Mouse (Mus musculus) adrenal gland, adult 10 weeks (tissue): ENCODE measurements around the gene 4931422A03Rik. TPM values are rescaled to one million over a fixed set of nuclear protein-coding genes. Genes with fewer than 3 reads are reported as not detected.

Source experiments
- polyA plus RNA-seq: library from polyadenylated mRNA; stranded (reverse); fragments of 350-450 nt; fragmentation: Illumina TruSeq; extraction: RNeasy Lipid Tissue Mini Kit (QIAGEN cat#74804); gene quantifications from one replicate; pipeline ENCODE4 v1.2.3, GENCODE M21; 2014; ENCODE audit warnings: low read depth, low replicate concordance

Gene 4931422A03Rik
- not detected for polyA plus RNA-seq

GRCm38 (mm10) chr2:104028139-104028723, at the start of gene 4931422A03Rik:
Gene 4931422A03Rik, minus strand, starts transcription at chr2:104028361.

GRCm38 (mm10) chr2:104069704-104070185, 41.6 kb upstream of the 4931422A03Rik start, which contains the start of gene Cd59b:
Gene Cd59b, plus strand, starts transcription at chr2:104069849.

DNA sequence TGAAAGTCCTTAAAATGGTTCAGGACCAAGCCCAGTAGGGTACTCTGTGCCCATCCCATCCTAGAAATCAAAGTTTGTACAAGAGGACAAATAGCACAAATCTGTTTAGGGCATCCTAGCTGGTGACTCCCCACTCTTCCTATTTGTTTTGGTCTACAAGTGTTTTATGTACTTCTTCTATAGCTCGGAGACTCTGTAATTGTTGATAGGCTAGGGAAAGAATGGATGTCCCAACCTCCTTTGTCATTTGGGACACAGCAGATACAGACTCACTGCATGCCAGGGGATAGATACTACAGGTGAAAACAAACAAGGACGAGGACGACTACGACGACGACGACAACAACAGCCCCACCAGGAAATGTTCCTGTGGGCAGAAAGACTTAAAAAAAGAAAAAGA, 40.3 kb upstream of the 4931422A03Rik start, which contains the start of gene Gm10799:
Gene Gm10799 (minus strand): TSS at position 101 of the 400 bp plus-strand sequence.

DNA sequence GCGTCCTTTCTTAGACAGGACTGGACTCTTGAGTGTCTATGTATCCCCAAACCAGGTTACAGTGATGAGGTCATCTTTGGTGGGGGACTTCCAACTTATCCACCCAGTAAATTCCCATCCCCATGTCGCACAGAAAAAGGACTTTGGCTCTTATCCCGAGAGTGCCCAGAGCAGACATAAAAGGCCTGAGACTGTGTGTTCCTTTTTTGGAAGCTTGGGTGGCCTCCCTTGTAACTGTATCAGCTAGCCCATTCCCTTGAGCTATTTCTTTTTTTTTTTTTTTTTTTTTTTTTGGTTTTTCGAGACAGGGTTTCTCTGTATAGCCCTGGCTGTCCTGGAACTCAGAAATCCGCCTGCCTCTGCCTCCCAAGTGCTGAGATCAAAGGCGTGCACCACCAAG, 37.4 kb upstream of the 4931422A03Rik start, which contains the start of gene Gm10912:
Gene Gm10912 (plus strand): TSS at position 301 of the 400 bp plus-strand sequence.

DNA sequence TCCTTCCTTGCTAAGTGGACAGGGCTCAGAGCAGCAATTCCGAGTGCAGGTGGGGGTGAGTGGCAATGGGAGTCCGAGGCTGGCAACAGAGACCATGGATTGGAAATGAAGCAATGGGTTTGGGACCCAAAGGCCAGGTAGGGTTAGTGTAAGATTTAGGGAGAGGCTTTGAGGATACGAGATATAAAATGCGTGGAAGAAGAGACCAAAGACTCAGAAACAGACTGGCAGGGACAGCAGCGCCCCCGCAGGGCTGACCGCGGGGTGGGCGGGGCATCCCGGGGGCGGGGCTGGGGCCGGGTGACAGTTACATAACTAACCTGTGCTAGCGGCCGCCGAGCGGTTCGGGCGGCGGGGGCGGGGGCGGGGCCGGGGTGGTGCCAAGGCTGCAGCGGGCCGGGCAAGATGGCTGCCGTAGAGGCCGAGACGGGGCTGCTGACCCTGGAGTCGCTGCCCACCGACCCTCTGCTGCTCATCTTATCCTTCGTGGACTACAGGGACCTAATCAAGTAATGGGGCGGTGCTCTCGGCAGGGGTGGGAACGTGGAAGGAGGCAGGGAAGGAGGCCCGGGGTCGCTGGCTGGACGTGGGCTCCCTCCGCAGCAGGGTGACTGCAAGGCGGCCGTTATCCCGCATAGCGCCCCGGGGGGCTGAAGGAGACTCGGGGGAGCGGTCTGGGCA, 563 bp downstream of the 4931422A03Rik start, which contains the start of gene Fbxo3:
Gene Fbxo3 (plus strand): TSS at position 264 of the 681 bp plus-strand sequence.

GRCm38 (mm10) chr2:103957649-103958546, 70.3 kb downstream of the 4931422A03Rik start, which contains the start of gene Lmo2:
Gene Lmo2, plus strand, starts transcription at chr2:103957986.

Other genes with a start within 250 kb of the 4931422A03Rik start
- gene Caprin1, start 230.7 kb downstream of the 4931422A03Rik start, polyA plus RNA-seq, result 1,087 TPM
- 32.8 TPM for gene Lmo2, start 70.4 kb downstream of the 4931422A03Rik start, polyA plus RNA-seq
- 212 TPM for gene Fbxo3, start 640 bp downstream of the 4931422A03Rik start, polyA plus RNA-seq
- not detected for gene Gm10912, start 37.5 kb upstream of the 4931422A03Rik start, polyA plus RNA-seq
- gene Gm10799, start 40.2 kb upstream of the 4931422A03Rik start, polyA plus RNA-seq, result not detected
- gene Cd59b, start 41.5 kb upstream of the 4931422A03Rik start, polyA plus RNA-seq, result 19.0 TPM
- gene Cd59a, start 67.4 kb upstream of the 4931422A03Rik start, polyA plus RNA-seq, result 320 TPM
- gene A930018P22Rik, start 94.4 kb upstream of the 4931422A03Rik start, polyA plus RNA-seq, result not detected